Mouse (Mus musculus) thymus, postnatal 0 days (tissue): ENCODE data around the gene Ccdc96. TPM values are rescaled to one million over a fixed set of nuclear protein-coding genes. Genes with fewer than 3 reads are reported as not detected.

Experiments
- DNase-seq: peaks from one replicate; pipeline ENCODE4 v3.0.0-alpha.2; 2015; ENCODE audit warnings: low spot score
- polyA plus RNA-seq: library from polyadenylated mRNA; unstranded; fragments of >200 nt; fragmentation: Nextera tagmentation; extraction: Ambion mirVana; gene quantifications from 2 replicates; pipeline ENCODE4 v1.2.1, GENCODE M21; 2015

Gene Ccdc96
- polyA plus RNA-seq: 0.22 and 0.25 TPM in 2 replicates

- peak; percentile 99 for DNase-seq
Measured at GRCm38 (mm10) chr5:36484171-36484990, at the start of gene Ccdc96, which contains the start of gene Tada2b. TSS of gene Ccdc96 (plus strand) at chr5:36484588. TSS of gene Tada2b (minus strand) at chr5:36484285.

DNA sequence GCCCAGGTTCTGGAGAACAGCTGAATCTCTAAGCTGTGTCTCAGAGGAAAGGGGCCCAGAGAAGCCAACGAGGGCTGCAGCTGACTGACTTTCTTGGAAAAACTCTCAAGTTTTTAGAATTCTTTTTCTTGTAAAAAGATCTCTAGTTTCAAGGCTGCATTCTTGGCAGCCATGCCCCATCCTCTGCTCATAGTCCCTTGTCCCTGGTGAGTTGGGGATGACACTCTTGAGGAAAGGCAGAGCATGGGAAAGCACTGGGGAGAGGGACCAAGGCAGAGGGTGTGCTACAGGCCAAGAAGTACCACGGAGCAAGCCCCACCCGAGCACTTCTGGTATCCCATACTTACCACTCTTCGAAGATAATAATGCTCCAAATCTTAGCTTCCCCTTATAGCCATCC lies 47.5 kb upstream of the Ccdc96 start:
- DNase-seq: no peak

DNA sequence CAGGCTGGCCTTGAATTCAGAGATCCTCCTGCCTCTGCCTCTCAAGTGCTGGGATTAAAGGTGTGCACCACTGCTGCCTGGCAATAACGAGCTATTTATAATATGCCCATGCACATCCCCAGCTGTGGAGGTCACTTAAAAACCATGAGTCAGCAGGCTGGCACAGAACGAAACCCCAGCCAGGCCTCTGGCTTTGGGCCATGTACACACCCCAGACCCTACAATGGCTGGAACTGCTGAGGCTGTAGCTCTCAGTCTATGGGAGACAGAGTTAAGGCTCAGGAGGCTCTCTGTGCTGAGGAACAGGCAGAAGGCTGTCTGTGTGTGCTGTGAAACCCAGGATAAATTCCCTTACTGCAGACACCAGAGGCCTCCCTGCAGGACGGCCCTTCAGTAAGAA lies 43.6 kb upstream of the Ccdc96 start:
- no peak for DNase-seq

DNA sequence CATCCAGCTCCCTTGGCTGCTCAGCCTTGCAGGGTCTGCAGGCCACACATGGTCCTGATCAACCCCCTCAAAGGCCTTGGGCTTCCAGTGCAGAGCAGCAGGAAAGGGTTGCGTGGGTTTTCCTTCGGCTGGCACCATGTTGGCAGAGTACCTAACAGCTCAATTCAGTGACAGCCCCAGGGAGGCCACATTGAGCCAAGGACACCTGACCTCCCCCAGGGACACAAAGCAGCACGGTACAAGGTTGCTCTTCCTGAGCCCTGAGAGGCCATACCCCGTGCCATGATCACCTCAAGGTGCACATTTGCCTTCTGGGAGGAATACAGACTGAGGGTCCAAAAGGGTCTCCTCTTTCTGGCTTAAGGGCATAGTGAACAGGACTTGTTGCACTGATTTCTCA lies 39.8 kb upstream of the Ccdc96 start:
- DNase-seq: no peak

- DNase-seq: peak; percentile 18
Measured at GRCm38 (mm10) chr5:36445028-36445427, 39.4 kb upstream of the Ccdc96 start.

DNA sequence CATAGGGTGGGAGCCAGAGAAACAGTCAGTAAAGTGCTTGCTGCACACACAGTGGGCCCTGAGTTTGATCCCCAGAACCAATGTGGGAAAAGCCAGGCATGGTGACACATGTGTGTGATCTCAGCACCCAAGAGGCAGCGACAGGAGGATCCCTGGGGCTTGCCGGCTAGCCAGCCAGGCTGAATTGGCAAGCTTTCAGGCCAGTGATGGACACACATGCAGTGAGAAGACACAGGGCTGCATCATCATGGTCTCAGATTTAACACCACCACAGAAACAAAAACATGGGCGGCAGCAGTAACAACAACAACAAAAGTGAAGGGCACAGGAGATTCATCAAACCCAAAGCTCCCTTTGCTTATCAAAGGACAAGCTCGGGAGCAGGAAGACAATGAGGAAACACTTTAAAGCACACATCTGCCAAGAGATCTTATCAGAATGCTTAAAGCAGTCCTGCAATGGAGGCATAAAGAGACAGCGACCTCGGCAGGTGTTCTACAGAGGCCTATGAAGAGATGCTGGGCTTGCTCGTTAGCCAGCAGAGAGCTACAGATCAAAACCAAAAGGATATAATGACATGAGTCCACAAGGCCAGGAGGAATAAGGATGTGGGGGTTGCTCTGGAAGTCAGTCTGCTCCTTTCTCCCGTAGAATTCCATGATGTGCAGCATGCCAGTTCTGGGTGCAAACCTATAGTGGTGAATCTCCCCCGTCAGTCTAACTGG lies 38.1 kb upstream of the Ccdc96 start:
- DNase-seq: peak; percentile 68

- no peak for DNase-seq
Measured at GRCm38 (mm10) chr5:36447872-36448271, 36.5 kb upstream of the Ccdc96 start.

DNA sequence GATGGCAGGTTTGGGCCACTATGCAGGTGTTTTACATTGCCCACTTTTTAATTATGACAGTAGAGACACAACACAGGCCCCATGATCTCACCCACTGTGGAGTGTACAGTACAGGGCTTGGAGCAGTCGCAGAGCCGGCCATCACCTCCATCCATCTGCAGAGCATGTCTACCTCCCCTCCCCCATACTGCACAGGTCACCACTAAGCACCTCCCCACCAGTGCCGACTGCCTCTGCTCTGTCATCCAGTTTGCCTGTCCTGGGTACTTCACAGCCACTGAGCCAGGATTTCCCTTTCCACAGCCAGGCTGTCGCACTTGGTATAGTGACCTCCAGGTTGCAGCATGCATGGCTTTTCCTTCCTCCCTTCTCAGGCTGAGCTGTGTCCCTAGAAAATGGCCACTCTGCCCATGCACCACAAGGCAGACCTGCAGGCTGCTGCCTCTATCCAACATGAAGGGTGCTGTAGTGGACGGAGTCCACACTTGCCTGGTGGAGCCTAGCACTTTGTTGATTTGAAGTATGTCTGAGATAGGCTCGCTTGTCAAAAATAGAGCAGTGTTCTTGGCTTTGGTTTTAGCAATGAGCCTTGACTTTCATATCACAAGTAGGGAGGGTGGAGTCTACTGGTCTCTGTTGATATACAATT lies 34.6 kb upstream of the Ccdc96 start:
- DNase-seq: no peak

DNA sequence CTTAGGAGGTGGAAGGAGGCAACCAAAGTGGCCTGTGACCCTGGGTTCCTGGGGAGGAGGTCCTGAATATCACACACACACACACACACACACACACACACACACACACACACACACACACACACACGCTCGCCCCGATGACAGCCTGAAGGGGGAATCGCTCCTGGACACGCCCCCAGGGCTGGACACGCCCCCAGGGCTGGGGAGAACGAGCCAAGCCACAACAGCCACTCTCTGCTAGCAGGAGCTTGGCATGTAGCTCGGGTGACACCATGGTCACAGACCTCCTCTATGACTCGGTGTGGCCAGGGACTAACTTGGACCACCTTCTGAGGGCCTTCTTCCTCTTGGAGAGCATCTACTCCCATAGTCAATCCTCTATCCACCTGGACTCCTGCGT lies 33.3 kb upstream of the Ccdc96 start:
- DNase-seq: peak; percentile 26

DNA sequence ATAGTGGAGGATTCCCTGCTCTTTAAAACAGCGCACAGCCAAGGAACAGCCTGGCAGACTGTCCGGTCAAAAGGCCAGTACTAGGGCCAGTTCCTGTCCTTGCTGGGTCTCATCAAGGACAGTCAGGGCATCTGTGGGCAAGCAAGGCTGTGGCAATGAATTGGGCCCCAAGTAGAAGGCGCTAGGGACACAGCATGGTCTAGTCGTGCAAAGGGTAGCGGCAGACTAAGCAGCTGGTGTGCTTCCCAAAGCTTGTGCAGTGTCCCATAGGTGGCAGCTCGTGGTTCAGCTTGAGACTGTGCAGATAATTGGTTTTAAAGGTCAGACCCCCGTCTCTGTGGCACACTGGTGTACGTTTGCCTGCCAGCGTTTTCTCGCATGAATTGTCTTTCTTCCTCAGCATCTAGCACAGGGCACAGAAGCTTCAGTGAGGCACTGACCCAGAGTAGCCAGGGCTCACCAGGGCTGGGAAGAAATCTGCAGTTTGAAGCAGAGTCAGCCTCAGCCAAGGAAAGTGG lies 32.5 kb upstream of the Ccdc96 start:
- DNase-seq: no peak

DNA sequence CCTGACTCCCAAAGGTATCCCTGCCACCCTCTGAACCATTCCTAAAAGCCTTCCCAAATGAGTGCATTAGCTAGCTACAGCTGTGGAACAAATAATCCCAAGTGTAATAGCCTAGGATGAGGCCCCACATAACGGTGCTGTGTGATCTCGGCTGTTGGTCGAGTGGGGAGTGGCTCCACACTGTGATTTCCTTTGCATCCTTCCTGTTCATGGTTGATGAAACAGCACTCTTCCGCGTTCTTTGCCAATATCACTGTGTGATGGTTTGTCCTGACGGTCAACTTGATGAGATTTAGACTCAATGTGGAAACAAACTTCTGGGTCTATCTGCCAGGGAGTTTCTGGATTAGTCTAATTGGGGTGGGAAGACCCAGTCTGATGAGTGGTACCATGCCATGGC lies 31.6 kb upstream of the Ccdc96 start:
- no peak for DNase-seq

DNA sequence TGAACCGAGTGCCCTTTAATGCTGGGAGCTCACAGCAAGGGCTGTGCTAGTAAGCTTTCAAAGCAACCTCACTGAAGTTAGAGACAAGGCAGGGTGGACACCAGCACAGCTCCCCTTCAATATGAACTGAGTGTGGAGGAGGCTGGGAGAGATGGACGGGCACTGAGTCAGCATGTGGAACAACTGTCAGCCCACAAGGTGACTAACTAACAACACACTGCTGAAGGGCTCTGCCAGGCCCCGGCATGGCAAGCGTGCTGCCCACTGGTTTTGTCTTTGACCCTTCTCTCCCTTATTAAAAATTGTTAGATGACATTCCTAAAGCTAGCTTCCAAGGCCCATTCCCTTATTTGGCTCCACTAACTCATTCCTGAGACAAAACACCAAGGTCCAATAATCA lies 26.7 kb upstream of the Ccdc96 start:
- no peak for DNase-seq

- peak; percentile 69 for DNase-seq
Measured at GRCm38 (mm10) chr5:36458926-36459325, 25.5 kb upstream of the Ccdc96 start.

DNA sequence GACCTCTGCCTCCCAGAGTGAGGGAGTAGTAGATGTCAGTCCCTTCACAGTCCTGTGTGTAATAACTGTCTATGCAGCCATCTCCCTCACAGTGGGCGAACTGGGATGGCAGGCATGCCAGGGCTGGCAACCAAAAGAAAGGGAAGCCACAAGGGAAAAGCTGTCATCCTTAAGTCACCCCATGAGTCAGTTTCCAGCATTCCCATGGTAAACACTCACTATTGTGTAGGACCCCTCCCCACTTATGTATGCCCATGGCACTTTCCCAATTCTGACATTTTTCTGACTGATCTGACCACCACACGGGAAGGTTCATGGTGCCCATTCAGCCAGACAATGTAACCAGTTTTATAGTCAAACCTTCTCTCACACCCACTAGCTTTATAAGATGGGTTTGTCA lies 23.7 kb upstream of the Ccdc96 start:
- DNase-seq: no peak

DNA sequence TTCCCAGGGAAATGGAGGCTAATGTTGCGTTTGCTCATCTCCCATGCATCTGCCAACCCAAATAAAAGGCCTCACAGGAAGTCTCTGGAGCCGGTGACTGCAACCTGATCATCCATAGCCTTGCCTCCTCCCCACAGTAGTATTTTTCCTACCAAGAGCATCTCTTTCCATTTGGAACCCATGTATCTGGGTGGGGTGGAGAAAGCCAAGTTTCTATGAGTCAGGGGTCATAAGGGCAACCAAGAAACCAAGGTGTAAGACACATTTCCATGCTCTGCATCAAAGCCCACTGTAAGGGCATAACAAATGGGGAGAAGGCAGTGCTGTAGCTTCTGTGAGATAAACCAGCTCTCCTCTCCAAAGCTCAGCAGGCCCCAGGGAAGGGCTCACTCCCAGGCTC lies 23.2 kb upstream of the Ccdc96 start:
- DNase-seq: no peak

DNA sequence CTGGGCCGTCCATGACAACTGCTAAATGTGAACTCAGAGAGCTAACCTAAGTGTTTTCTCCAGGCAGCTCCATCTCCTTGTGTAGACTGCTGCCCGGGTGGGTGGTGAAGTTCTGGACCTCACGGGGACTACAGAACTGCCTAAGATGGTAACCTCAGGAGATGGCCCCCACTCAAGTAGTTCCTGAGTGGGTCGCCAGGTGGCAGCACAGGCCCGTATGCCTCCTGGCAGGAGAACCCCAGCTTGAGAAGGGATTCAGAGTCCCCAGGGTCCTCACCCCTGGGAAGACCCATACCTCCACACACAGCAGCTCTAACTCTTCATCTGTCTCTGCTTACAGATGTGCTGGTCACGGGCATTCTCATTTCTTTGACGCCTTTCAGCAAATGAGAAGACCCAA lies 21.6 kb upstream of the Ccdc96 start:
- peak; percentile 82 for DNase-seq

DNA sequence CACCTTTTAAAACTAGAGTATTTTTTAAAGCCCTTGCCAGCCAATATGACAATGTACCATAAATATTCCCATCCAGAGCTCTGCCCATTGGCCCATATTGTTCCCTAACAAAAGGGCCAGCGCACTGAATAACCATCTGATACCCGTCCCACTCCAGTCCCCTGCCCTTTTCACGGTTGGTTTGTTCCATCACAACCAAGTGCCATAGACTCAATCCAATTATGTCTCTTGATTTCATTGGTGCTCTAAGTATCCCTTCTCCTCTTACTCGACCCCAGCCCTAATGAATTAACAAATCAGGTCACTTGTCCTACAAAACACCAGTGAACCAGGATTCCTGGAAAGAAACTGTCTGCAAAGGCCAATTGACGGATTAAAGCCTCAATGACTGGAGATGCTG lies 21.0 kb upstream of the Ccdc96 start:
- DNase-seq: no peak

- peak; percentile 99 for DNase-seq
Measured at GRCm38 (mm10) chr5:36464709-36465661, 19.4 kb upstream of the Ccdc96 start, which contains the start of gene Grpel1. TSS of gene Grpel1 (plus strand) at chr5:36464998.

- DNase-seq: no peak
Measured at GRCm38 (mm10) chr5:36465889-36466288, 18.5 kb upstream of the Ccdc96 start.

DNA sequence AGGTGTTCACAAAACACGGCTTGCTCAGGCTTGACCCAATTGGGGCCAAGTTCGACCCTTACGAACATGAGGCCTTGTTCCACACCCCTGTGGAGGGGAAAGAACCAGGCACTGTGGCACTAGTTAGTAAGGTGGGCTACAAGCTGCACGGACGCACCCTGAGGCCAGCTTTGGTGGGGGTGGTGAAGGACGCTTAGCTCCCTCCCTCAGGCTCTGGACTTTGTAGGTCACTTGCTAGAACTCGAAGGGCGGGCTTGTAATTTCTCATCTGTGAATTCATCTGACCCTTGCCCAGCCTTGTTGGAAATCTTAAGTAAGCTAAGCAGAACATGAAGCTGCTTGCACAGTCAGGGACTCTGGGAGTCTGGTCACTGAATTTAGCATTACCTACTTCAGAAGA lies 13.2 kb upstream of the Ccdc96 start:
- no peak for DNase-seq
